Mouse (Mus musculus) heart, postnatal 0 days (tissue): ENCODE results near the gene Siglece.

Source experiments
- CTCF ChIP-seq: IDR thresholded peaks from 2 replicates; pipeline ENCODE4 v1.5.1; 2016; ENCODE audit warnings: antibody characterized with exemption, control low read depth, low read depth
- EP300 ChIP-seq: IDR thresholded peaks from 2 replicates; pipeline ENCODE4 v1.6.1; 2016; ENCODE audit warnings: antibody characterized with exemption, low read depth

- TF ChIP-seq CTCF (no peak), EP300 (no peak)
Measured at GRCm38 (mm10) chr7:43671064-43671808, 11.3 kb upstream of the Siglece start.
